Mouse (Mus musculus) ES-E14 (cell line): ENCODE data around the gene Amn. TPM values are rescaled to one million over a fixed set of nuclear protein-coding genes. Genes with fewer than 3 reads are reported as not detected.

ENCODE experiments used
- DNase-seq: peaks from one replicate; pipeline ENCODE4 v3.0.0-alpha.2; 2013; ENCODE audit warnings: low read depth, low spot score
- H3K27ac ChIP-seq: 2 replicates; pipeline ENCODE4 v1.5.1; 2012; ENCODE audit warnings: low read depth, mild to moderate bottlenecking, low read length, moderate library complexity, mixed read lengths; ENCODE audit not compliant: poor library complexity, insufficient read depth, severe bottlenecking
- H3K36me3 ChIP-seq: 2 replicates; pipeline ENCODE4 v1.6.1; 2012; ENCODE audit warnings: mild to moderate bottlenecking, low read length, moderate library complexity, mixed read lengths; ENCODE audit not compliant: control insufficient read depth, poor library complexity, insufficient read depth, severe bottlenecking
- H3K4me1 ChIP-seq, 2 experiments: fragments of 150-350 bp in 1 of 2; sonication (generic) in 1 of 2; 2 replicates each; pipeline ENCODE4 v1.6.1; 2012; ENCODE audit warnings: low read length in 2 of 2, mild to moderate bottlenecking in 1 of 2, mixed read lengths in 1 of 2; ENCODE audit not compliant: control insufficient read depth in 2 of 2, insufficient read depth in 2 of 2, poor library complexity in 1 of 2
- H3K4me3 ChIP-seq, 2 experiments: fragments of 150-350 bp in 1 of 2; sonication (generic) in 1 of 2; 2 replicates each; pipeline ENCODE4 v1.5.1; 2012; ENCODE audit warnings: low read length in 2 of 2, low read depth in 1 of 2, mild to moderate bottlenecking in 1 of 2, mixed read lengths in 1 of 2; ENCODE audit not compliant: insufficient read depth in 1 of 2, poor library complexity in 1 of 2, severe bottlenecking in 1 of 2
- H3K9ac ChIP-seq: 2 replicates; pipeline ENCODE4 v1.6.1; 2012; ENCODE audit warnings: low read depth, mild to moderate bottlenecking, low read length, mixed read lengths; ENCODE audit not compliant: poor library complexity, insufficient read depth, severe bottlenecking
- H3K9me3 ChIP-seq: fragments of 150-350 bp; sonication (generic); 2 replicates; pipeline ENCODE4 v1.6.1; 2012; ENCODE audit warnings: low read depth, mild to moderate bottlenecking, low read length; ENCODE audit not compliant: control insufficient read depth, insufficient read depth
- CHD2 ChIP-seq: IDR thresholded peaks from 2 replicates; pipeline ENCODE4 v1.6.1; 2014; ENCODE audit warnings: mild to moderate bottlenecking, low read depth, low read length, inconsistent platforms
- HCFC1 ChIP-seq: IDR thresholded peaks from 2 replicates; pipeline ENCODE4 v1.6.1; 2012; ENCODE audit warnings: low read length, inconsistent platforms, borderline replicate concordance; ENCODE audit not compliant: insufficient read depth
- MAFK ChIP-seq: IDR thresholded peaks from 2 replicates; pipeline ENCODE4 v1.6.1; 2014; ENCODE audit warnings: mild to moderate bottlenecking, low read depth, low read length, inconsistent platforms; ENCODE audit not compliant: insufficient read depth
- ZC3H11A ChIP-seq: IDR thresholded peaks from 2 replicates; pipeline ENCODE4 v1.6.1; 2012; ENCODE audit warnings: low read depth, mild to moderate bottlenecking, inconsistent platforms, low read length, borderline replicate concordance
- ZNF384 ChIP-seq: IDR thresholded peaks from 2 replicates; pipeline ENCODE4 v1.6.1; 2012; ENCODE audit warnings: low read depth, low read length, inconsistent platforms
- in situ Hi-C, 2 experiments: fragments of 600-800 bp; cut with MboI; formaldehyde crosslinking; loops; one replicate each; pipeline ENCODE4 v1.15.1; 2025; ENCODE audit warnings: low sequenced_read_pairs in 2 of 2, inconsistent platforms in 1 of 2; ENCODE audit not compliant: unreplicated experiment in 2 of 2
- total RNA-seq: library from RNA; depleted of rRNA; stranded (reverse); fragments of 300-350 nt; gene quantifications from 2 replicates; pipeline ENCODE4 v1.2.3, GENCODE M21; 2012

Amn gene
- total RNA-seq, 1 experiment = 15.5 TPM

DNA sequence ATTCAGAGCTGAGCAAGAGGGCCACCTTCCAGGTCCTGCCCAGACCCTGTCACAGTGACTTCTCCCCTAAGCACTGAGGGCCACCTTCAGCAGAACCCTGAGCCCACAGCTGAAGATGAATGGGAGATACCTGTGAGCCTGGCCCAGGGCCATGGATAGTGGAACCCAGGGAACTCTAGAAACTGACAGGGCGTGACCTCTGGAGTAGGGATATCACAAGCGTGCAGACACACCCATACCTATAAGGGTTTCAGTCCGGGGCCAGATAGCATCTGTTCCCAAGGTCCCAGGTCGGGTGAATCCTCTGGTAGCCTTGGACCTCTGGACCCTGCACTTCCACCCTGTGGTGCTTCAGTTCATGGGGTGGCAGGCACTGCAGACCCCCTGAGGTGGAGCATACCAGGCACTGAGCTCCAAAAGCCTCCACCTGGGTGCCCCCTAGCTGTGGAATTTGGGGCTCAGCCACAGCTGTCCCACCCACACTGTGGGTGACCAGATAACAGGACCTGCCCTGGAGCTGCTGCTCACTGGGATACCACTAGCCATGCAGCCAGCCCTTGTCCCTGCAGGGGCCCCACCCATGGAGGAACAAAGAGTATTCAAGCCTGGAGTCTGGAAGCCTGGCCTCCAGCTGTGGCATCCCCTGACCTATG is 3.1 kb upstream of the Amn start:
- no peak overlapping the region for H3K9ac ChIP-seq
- in situ Hi-C loops = no loop called here
- no peak overlapping the region for H3K27ac ChIP-seq
- no peaks in the 10 kb centered on the region for H3K9me3 ChIP-seq
- peaks cover 0 to 9% of the 10 kb centered on the region in 2 experiments; a peak in 1 of 4 replicates for H3K4me1 ChIP-seq
- peaks cover 3% of the 10 kb centered on the region; the same call in 1 of the 2 replicates for H3K36me3 ChIP-seq
- H3K4me3 ChIP-seq = no peak overlapping the region
- TF ChIP-seq ZC3H11A (no peak), CHD2 (no peak), MAFK (no peak), HCFC1 (no peak), ZNF384 (no peak)
- no peak for DNase-seq

- DNase-seq = no peak
- no peak for TF ChIP-seq MAFK
- no peak for TF ChIP-seq HCFC1
- no peak for TF ChIP-seq CHD2
- TF ChIP-seq ZC3H11A = no peak
- TF ChIP-seq ZNF384 = no peak
- Histone ChIP-seq H3K4me1 (peaks cover 0 to 19% of the 10 kb centered on the region in 2 experiments; a peak in 1 of 4 replicates), H3K36me3 (no peaks in the 10 kb centered on the region), H3K9ac (peak overlapping the region; percentile 29; the same call in 1 of the 2 replicates), H3K4me3 (peak overlapping the region; percentile 46 to 55), H3K27ac (no peak overlapping the region), H3K9me3 (no peaks in the 10 kb centered on the region)
- in situ Hi-C loops = no loop called here
These were observed 511 bp downstream of the Amn start for GRCm38 (mm10) chr12:111271406-111271805.

DNA sequence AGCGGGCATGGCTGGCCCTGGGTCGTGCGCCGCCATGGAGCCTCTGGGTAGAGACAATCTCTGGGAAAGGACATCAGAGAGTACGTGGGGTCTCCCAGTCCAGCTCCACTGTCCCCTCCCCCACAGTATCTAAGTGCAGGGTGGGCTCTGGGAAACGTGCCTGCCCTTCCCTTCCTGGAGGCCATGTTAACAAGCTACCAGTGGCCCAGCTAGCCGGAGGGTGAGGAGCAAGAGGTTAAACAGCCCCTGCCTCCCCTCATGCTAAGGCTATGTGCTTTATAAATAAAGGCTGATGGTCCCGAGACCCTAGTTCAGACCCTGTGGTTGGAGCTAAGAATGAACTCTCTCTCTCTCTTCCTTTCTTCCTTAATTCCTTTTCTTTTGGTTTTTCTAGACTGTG is 1.1 kb downstream of the Amn start:
- H3K9me3 ChIP-seq = no peaks in the 10 kb centered on the region
- peak overlapping the region; percentile 29; the same call in 1 of the 2 replicates for H3K9ac ChIP-seq
- H3K36me3 ChIP-seq = no peaks in the 10 kb centered on the region
- H3K27ac ChIP-seq = no peak overlapping the region
- in situ Hi-C loops = no loop called here
- peak overlapping the region; percentile 46 to 55 for H3K4me3 ChIP-seq
- H3K4me1 ChIP-seq = peaks cover 0 to 19% of the 10 kb centered on the region in 2 experiments; a peak in 1 of 4 replicates
- no peak for TF ChIP-seq ZNF384
- no peak for TF ChIP-seq CHD2
- TF ChIP-seq HCFC1 = no peak
- TF ChIP-seq ZC3H11A = no peak
- TF ChIP-seq MAFK = no peak
- no peak for DNase-seq

DNA sequence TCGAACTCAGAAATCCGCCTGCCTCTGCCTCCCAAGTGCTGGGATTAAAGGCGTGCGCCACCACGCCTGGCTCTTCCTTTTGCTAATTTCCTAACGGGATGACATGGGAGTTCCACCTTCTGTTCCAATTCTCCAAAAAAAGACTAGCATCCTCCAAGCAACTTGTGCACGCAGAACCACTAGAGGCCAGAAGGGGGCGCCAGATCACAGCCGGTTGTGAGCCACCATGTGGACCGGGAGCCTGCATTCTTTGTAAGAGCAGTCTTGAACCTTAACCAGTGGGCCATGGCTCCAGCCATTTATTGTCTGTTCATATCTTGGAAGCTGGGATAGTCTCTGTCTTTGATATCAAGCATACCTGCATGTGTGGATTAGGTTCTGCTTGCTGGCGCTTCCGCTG is 1.5 kb downstream of the Amn start:
- Histone ChIP-seq H3K36me3 (no peaks in the 10 kb centered on the region), H3K9ac (no peak overlapping the region), H3K4me1 (peaks cover 0 to 19% of the 10 kb centered on the region in 2 experiments; a peak in 1 of 4 replicates), H3K4me3 (no peak overlapping the region), H3K27ac (no peak overlapping the region), H3K9me3 (no peaks in the 10 kb centered on the region)
- DNase-seq = peak; percentile 93
- in situ Hi-C loops = no loop called here
- TF ChIP-seq HCFC1 (no peak), CHD2 (no peak), MAFK (no peak), ZC3H11A (0 out of 2 replicates have a peak, but pooled peaks have one; percentile 18)

GRCm38 (mm10) chr12:111274006-111274405 is 3.1 kb downstream of the Amn start:
- TF ChIP-seq HCFC1 = no peak
- no peak for TF ChIP-seq ZC3H11A
- Histone ChIP-seq H3K9ac (peak overlapping the region; percentile 2; the same call in 1 of the 2 replicates), H3K9me3 (no peaks in the 10 kb centered on the region), H3K27ac (no peak overlapping the region), H3K36me3 (no peaks in the 10 kb centered on the region), H3K4me3 (peak overlapping the region; percentile 51 to 52; a peak in 3 of 4 replicates), H3K4me1 (peaks cover 0 to 15% of the 10 kb centered on the region in 2 experiments; a peak in 1 of 4 replicates)
- DNase-seq = no peak
- in situ Hi-C loops = no loop called here
